Mouse (Mus musculus) stomach, embryonic 14.5 days (tissue): ENCODE data around the gene Best1. TPM values are rescaled to one million over a fixed set of nuclear protein-coding genes. Genes with fewer than 3 reads are reported as not detected.

Source experiments
- ATAC-seq: fragments of 200-750 bp; cut with Nextera tagmentation; 2 replicates; pipeline ENCODE4 v1.8.0; 2017; ENCODE audit warnings: low read depth, moderate TSS enrichment; ENCODE audit not compliant: insufficient number of reproducible peaks, insufficient read depth, low FRiP score
- H3K27ac ChIP-seq: fragments of 300-500 bp; sonication (generic); 2 replicates; pipeline ENCODE4 v1.5.1; 2014; ENCODE audit warnings: mild to moderate bottlenecking, low read length, moderate library complexity, mixed read lengths
- H3K27me3 ChIP-seq: fragments of 300-500 bp; sonication (generic); 2 replicates; pipeline ENCODE4 v1.6.1; 2014; ENCODE audit warnings: low read length, control low read depth, mixed read lengths; ENCODE audit not compliant: control insufficient read depth, insufficient read depth
- H3K36me3 ChIP-seq: fragments of 300-500 bp; sonication (generic); 2 replicates; pipeline ENCODE4 v1.6.1; 2014; ENCODE audit warnings: mild to moderate bottlenecking, control low read depth, low read length, moderate library complexity, mixed read lengths; ENCODE audit not compliant: control insufficient read depth, insufficient read depth
- H3K4me1 ChIP-seq: fragments of 300-500 bp; sonication (generic); 2 replicates; pipeline ENCODE4 v1.6.1; 2014; ENCODE audit warnings: low read length, control low read depth, mixed read lengths; ENCODE audit not compliant: control insufficient read depth, insufficient read depth
- H3K4me2 ChIP-seq: fragments of 300-500 bp; sonication (generic); replicated peaks from 2 replicates; pipeline ENCODE4 v1.6.1; 2014; ENCODE audit warnings: low read depth, low read length, control low read depth
- H3K4me3 ChIP-seq: fragments of 300-500 bp; sonication (generic); 2 replicates; pipeline ENCODE4 v1.5.1; 2014; ENCODE audit warnings: low read depth, low read length, control low read depth
- H3K9ac ChIP-seq: fragments of 300-500 bp; sonication (generic); replicated peaks from 2 replicates; pipeline ENCODE4 v1.6.1; 2014; ENCODE audit warnings: low read depth, mild to moderate bottlenecking, control low read depth, low read length, moderate library complexity, mixed read lengths
- H3K9me3 ChIP-seq: fragments of 300-500 bp; sonication (generic); 2 replicates; pipeline ENCODE4 v1.6.1; 2016; ENCODE audit warnings: low read depth, low read length, control low read depth; ENCODE audit not compliant: control insufficient read depth
- WGBS: fragments of 180-500 bp; shearing (Covaris S2); extraction: QIAGEN DNeasy Blood & Tissue Kit; methylation state at CpG from one replicate; pipeline ENCODE4 v1.1.7; 2014; 5-methylcytosine and 5-hydroxymethylcytosine counted together
- polyA plus RNA-seq: library from polyadenylated mRNA; unstranded; fragments of >200 nt; fragmentation: Nextera tagmentation; extraction: Ambion mirVana; gene quantifications from 2 replicates; pipeline ENCODE4 v1.2.1, GENCODE M21; 2014

Best1 gene
- polyA plus RNA-seq, 1 experiment from 2014 or later = 0.72 TPM

DNA sequence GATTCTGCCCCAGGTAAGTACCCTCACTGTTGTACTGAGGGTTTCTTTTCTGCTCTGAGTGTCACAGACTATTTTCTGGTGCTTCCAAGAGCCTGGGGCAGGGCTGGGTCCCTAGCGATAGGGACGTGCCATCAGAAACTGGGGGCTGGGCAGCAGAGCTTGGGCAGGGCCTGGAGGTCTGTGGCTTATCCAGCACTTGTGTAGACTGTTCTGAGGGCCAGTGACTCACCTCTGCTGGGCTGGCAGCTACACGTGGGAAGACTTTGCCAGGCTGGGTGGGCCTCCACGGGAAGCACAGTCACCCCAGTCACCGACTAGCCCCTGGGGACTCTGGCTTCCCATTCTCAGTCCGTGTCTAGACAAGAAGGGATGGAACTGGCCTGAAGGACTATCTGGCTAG lies 40.8 kb upstream of the Best1 start:
- H3K4me1 ChIP-seq = peaks cover 28% of the 10 kb centered on the region
- no peak overlapping the region for H3K27ac ChIP-seq
- H3K4me2 ChIP-seq = peak overlapping the region; percentile 96
- H3K9me3 ChIP-seq = no peaks in the 10 kb centered on the region
- peak overlapping the region; percentile 60; the same call in 1 of the 2 replicates for H3K9ac ChIP-seq
- H3K4me3 ChIP-seq = peak overlapping the region; percentile 67
- peak; percentile 14; the same call in 1 of the 2 replicates for ATAC-seq
- H3K36me3 ChIP-seq = no peaks in the 10 kb centered on the region
- no peaks in the 10 kb centered on the region for H3K27me3 ChIP-seq
- WGBS = 54% methylated on average over 6 of the region's 6 CpGs

DNA sequence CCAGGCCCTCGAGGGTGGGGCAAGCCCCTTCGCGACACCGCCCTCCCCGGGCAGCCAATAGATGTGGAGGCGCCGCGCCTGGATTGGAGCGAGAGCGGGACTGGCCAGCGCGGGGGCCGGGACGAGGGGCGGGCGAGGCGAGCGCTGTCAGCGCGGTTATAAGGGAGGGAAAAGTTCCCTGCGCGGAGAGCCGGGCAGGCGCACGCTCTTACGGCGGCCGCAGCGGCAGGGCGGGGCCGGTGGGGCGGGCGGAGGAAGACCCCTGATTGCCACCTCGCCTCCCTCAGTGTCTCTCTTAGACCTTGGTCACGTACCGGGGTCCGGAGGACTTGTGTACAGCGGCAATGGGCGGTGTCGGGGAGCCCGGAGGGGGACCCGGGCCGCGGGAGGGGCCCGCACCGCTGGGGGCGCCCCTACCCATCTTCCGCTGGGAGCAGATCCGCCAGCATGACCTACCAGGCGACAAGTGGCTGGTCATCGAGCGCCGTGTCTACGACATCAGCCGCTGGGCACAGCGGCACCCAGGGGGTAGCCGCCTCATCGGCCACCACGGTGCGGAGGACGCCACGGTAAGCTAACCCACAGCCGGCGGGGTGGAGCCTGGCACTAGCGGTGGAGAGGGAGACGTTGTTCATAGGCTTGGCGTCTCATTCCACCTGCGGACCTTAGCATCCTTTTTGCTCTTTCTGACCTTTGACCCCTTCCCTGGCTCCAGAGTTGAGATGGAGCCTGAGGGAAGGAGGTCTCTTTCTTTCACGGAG lies 40.1 kb upstream of the Best1 start, which contains the start of gene Fads3:
TSS of gene Fads3 (plus strand) at position 182 of the 761 bp plus-strand sequence.
- H3K4me1 ChIP-seq = peaks cover 28% of the 10 kb centered on the region
- H3K27me3 ChIP-seq = no peaks in the 10 kb centered on the region
- peak; percentile 89 for ATAC-seq
- under 1% methylated on average over 63 of the region's 69 CpGs for WGBS
- peak within 1 kb of the TSS; percentile 4; the same call in 1 of the 2 replicates for H3K27ac ChIP-seq
- H3K36me3 ChIP-seq = no peaks in the 10 kb centered on the region
- peak within 1 kb of the TSS; percentile 60 for H3K9ac ChIP-seq
- no peaks in the 10 kb centered on the region for H3K9me3 ChIP-seq
- peak within 1 kb of the TSS; percentile 67 for H3K4me3 ChIP-seq
- H3K4me2 ChIP-seq = peak within 1 kb of the TSS; percentile 96

DNA sequence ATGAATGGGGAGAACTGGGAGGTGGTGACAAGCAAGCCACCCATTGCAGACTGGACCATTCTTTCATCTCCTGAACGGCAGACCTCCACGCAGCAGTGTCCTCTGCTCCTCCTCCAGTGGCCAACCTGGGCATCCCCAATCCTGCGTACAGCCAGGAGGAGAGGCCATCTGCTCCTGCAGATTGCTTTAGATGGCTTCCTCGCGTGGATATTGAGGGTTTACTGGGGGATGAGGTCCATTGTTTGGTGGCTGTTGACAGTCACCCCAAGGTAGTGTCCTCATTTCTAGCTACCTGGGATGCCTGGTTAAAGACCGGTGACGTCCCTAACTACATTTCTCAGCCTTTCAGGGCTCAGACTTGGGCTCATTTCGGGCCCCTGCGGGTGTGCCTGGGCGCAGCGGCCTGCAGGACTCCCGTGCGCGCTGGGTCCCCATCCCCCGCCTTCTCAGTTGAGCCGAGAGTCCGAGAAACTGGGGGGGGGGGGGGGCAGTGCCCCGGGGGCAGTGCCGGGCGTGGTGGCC lies 39.5 kb upstream of the Best1 start:
- Histone ChIP-seq H3K9me3 (no peaks in the 10 kb centered on the region), H3K4me2 (peak overlapping the region; percentile 96), H3K27ac (peak overlapping the region; percentile 4; the same call in 1 of the 2 replicates), H3K36me3 (no peaks in the 10 kb centered on the region), H3K4me3 (peak overlapping the region; percentile 67), H3K4me1 (peaks cover 28% of the 10 kb centered on the region), H3K27me3 (no peaks in the 10 kb centered on the region), H3K9ac (0 out of 2 replicates have a peak overlapping the region, but pooled peaks have one; percentile 4)
- ATAC-seq = no peak
- 7% methylated on average over 19 of the region's 20 CpGs for WGBS

DNA sequence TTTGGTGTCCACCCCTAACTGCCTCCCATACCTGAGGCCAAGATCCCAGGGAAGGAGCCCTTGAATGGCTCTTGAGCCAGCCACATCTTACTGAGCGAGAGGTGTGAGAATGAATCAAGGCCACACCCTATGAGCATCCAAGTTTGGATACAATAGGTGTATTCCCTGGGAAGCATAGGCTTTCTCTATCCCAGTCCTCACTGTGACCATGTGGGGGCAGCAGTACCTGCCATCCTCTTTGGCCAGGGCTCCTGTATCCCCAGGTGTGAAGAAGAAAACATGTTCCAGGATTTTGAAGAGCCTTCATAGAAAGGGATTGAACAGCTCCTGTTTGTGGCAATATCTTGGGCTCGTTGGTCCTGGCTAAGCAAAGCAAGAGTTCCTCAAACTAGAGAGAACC lies 38.2 kb upstream of the Best1 start:
- Histone ChIP-seq H3K4me3 (no peak overlapping the region), H3K36me3 (no peaks in the 10 kb centered on the region), H3K9me3 (no peaks in the 10 kb centered on the region), H3K27me3 (no peaks in the 10 kb centered on the region), H3K4me1 (peaks cover 28% of the 10 kb centered on the region), H3K27ac (no peak overlapping the region), H3K9ac (no peak overlapping the region), H3K4me2 (no peak overlapping the region)
- ATAC-seq = no peak
- 82% methylated on average over 2 of the region's 2 CpGs for WGBS

DNA sequence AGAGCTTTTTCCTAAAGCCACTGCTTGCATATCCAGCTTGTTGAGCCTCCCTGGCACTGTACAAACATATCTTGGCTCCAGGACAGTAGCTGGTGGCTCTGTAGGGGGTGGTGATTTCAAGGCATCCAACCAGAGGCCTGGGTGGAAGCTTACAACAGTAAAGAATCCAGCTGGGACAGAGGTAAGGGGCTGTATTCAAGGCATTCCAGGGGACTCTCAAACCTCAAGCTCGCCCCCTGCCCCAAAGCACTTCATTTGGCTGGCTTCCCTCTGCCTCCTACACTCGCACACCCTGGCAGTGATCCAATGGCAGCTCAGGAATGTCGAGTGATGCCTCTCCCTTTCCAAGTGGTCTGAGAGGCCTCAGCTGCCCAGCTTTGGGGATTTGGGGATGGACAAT lies 37.5 kb upstream of the Best1 start:
- peaks cover 28% of the 10 kb centered on the region for H3K4me1 ChIP-seq
- peak overlapping the region; percentile 59; the same call in 1 of the 2 replicates for H3K27ac ChIP-seq
- no peaks in the 10 kb centered on the region for H3K36me3 ChIP-seq
- no peak overlapping the region for H3K4me3 ChIP-seq
- no peaks in the 10 kb centered on the region for H3K27me3 ChIP-seq
- no peak for ATAC-seq
- WGBS = 11% methylated on average over 3 of the region's 3 CpGs
- H3K4me2 ChIP-seq = no peak overlapping the region
- 0 out of 2 replicates have a peak overlapping the region, but pooled peaks have one; percentile 7 for H3K9ac ChIP-seq
- H3K9me3 ChIP-seq = no peaks in the 10 kb centered on the region

DNA sequence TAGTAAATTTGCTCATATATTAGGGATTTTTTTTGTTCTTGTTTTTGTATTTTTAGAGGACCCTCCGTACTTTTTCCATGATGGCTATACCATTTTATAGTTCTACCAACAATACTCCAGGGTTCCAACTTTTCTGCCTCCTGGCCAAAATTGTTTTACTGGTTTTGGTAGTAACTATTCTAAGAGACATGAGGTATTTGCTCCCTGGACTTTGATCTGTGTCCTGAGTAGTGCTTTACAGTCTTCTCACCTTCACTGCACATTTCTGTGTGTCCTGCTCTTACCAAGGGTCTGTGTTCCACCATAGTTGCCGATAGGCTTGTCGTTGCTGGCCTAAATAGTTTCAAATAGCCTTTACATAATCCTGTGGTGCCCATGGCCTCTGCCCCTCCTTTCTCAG lies 36.9 kb upstream of the Best1 start:
- WGBS = 78% methylated on average over 3 of the region's 3 CpGs
- H3K4me3 ChIP-seq = no peak overlapping the region
- no peak overlapping the region for H3K9ac ChIP-seq
- no peaks in the 10 kb centered on the region for H3K36me3 ChIP-seq
- H3K9me3 ChIP-seq = no peaks in the 10 kb centered on the region
- H3K27ac ChIP-seq = peak overlapping the region; percentile 59; the same call in 1 of the 2 replicates
- ATAC-seq = no peak
- no peaks in the 10 kb centered on the region for H3K27me3 ChIP-seq
- H3K4me2 ChIP-seq = no peak overlapping the region
- H3K4me1 ChIP-seq = peaks cover 28% of the 10 kb centered on the region

DNA sequence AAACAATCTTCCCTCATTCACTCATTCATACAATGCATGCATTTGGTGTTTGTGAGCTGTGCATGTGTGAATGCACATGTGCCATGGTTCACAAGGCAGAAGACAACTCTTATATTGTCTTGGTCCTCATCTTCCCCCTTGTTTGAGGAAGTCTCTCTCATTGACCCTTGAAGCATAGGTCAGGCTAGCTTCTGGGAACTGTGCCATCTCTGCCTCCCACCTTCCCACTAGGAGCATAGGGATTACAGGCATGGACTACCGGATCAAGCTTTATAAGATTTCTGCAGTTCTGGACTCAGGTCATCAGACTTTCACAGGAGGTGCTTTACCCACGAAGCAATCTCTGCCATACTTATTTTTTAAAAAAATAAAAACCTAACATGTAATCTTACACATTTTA lies 36.1 kb upstream of the Best1 start:
- ATAC-seq = no peak

DNA sequence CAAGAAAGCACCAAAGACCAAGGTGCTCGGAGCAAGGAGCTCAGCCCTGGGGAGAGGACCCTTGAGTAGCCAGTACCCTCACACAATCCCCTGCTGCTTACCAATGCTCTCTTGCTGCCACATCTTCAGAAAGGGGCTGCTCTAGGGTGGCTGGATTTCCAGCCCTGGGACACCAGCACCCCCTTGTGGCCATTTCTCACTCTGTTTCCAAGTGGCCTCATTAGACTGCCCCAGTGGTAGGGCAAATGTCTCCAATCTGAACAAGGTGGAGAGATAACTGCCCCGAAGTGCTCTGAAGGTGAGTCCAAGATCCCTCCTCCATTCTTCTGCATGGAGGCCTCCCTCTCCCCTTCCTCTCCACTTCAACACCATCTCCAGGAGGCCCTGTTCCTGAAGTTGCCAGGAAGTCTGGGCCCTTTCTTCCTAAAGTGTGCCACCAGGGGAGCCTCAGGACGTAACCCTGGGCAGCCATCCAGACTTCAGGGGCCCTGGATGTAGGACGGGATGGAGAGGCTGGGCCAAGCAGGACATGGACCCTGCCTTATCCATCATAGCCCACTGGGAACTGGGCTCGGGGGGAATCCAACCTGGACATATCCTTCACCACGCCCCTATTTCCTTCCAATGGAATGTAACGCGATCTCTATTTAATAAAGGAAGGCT lies 33.5 kb upstream of the Best1 start:
- Histone ChIP-seq H3K9me3 (no peaks in the 10 kb centered on the region), H3K27ac (no peak overlapping the region)

More for the DNA sequence above, 36.1 kb upstream of the Best1 start:
- H3K27ac ChIP-seq = no peak overlapping the region
- peaks cover 25% of the 10 kb centered on the region for H3K4me1 ChIP-seq
- no peaks in the 10 kb centered on the region for H3K9me3 ChIP-seq
- H3K4me3 ChIP-seq = no peak overlapping the region
- H3K9ac ChIP-seq = no peak overlapping the region
- WGBS = 58% methylated on average over 2 of the region's 2 CpGs
- no peaks in the 10 kb centered on the region for H3K36me3 ChIP-seq
- H3K4me2 ChIP-seq = no peak overlapping the region
- H3K27me3 ChIP-seq = no peaks in the 10 kb centered on the region

More for the DNA sequence above, 33.5 kb upstream of the Best1 start:
- Histone ChIP-seq H3K9ac (no peak overlapping the region), H3K4me3 (no peak overlapping the region), H3K4me2 (no peak overlapping the region), H3K27me3 (no peaks in the 10 kb centered on the region), H3K4me1 (peaks cover 14% of the 10 kb centered on the region), H3K36me3 (no peaks in the 10 kb centered on the region)
- ATAC-seq = peak; percentile 51; the same call in 1 of the 2 replicates
- 60% methylated on average over 8 of the region's 8 CpGs for WGBS
